Mouse (Mus musculus) kidney, postnatal 0 days (tissue): ENCODE data around the gene Dedd2. TPM values are rescaled to one million over a fixed set of nuclear protein-coding genes. Genes with fewer than 3 reads are reported as not detected.

Experiments
- ATAC-seq: fragments of 200-750 bp; cut with Nextera tagmentation; replicated peaks from 2 replicates; pipeline ENCODE4 v1.8.0; 2017; ENCODE audit warnings: low read depth, moderate number of reproducible peaks, moderate TSS enrichment, moderate library complexity; ENCODE audit not compliant: low FRiP score
- DNase-seq: peaks from one replicate; pipeline ENCODE4 v3.0.0-alpha.2; 2016; ENCODE audit warnings: low spot score
- H3K27ac ChIP-seq: fragments of 300-500 bp; sonication (generic); 2 replicates; pipeline ENCODE4 v1.5.1; 2014; ENCODE audit warnings: mild to moderate bottlenecking
- H3K27me3 ChIP-seq: fragments of 300-500 bp; sonication (generic); 2 replicates; pipeline ENCODE4 v1.6.1; 2014; ENCODE audit warnings: low read length, mixed read lengths; ENCODE audit not compliant: insufficient read depth
- H3K36me3 ChIP-seq: fragments of 300-500 bp; sonication (generic); 2 replicates; pipeline ENCODE4 v1.6.1; 2014; ENCODE audit warnings: low read length, mixed read lengths; ENCODE audit not compliant: insufficient read depth
- H3K4me1 ChIP-seq: fragments of 300-500 bp; sonication (generic); replicated peaks from 2 replicates; pipeline ENCODE4 v1.6.1; 2014; ENCODE audit warnings: antibody characterized with exemption, low read length, mixed read lengths; ENCODE audit not compliant: insufficient read depth
- H3K4me2 ChIP-seq: fragments of 300-500 bp; sonication (generic); 2 replicates; pipeline ENCODE4 v1.6.1; 2014; ENCODE audit warnings: mild to moderate bottlenecking, low read length, moderate library complexity, mixed read lengths
- H3K4me3 ChIP-seq: fragments of 300-500 bp; sonication (generic); replicated peaks from 2 replicates; pipeline ENCODE4 v1.5.1; 2014; ENCODE audit warnings: low read depth, low read length
- H3K9ac ChIP-seq: fragments of 300-500 bp; sonication (generic); 2 replicates; pipeline ENCODE4 v1.6.1; 2014; ENCODE audit warnings: low read depth, low read length
- H3K9me3 ChIP-seq: fragments of 300-500 bp; sonication (generic); replicated peaks from 2 replicates; pipeline ENCODE4 v1.6.1; 2016; ENCODE audit warnings: low read length, inconsistent platforms, mixed read lengths
- CTCF ChIP-seq: IDR thresholded peaks from 2 replicates; pipeline ENCODE4 v1.5.1; 2016; ENCODE audit warnings: antibody characterized with exemption, low read depth, mild to moderate bottlenecking, moderate library complexity
- WGBS: fragments of 180-500 bp; shearing (Covaris S2); extraction: QIAGEN DNeasy Blood & Tissue Kit; methylation state at CpG from one replicate; pipeline ENCODE4 v1.1.7; 2014; 5-methylcytosine and 5-hydroxymethylcytosine counted together
- polyA plus RNA-seq: library from polyadenylated mRNA; unstranded; fragments of >200 nt; fragmentation: Nextera tagmentation; extraction: Ambion mirVana; gene quantifications from 2 replicates; pipeline ENCODE4 v1.2.1, GENCODE M21; 2015

Dedd2 gene
- polyA plus RNA-seq, 1 experiment from 2014 or later: 15.6 TPM

GRCm38 (mm10) chr7:25232101-25232648, 11.8 kb upstream of the Dedd2 start:
- no peak overlapping the region for H3K4me3 ChIP-seq
- no peak overlapping the region for H3K4me2 ChIP-seq
- no peak overlapping the region for H3K9ac ChIP-seq
- ATAC-seq: no peak
- H3K27me3 ChIP-seq: no peaks in the 10 kb centered on the region
- H3K9me3 ChIP-seq: no peaks in the 10 kb centered on the region
- 54% methylated on average over 5 of the region's 5 CpGs for WGBS
- H3K36me3 ChIP-seq: peaks cover 60% of the 10 kb centered on the region
- H3K27ac ChIP-seq: no peak overlapping the region
- DNase-seq: peak; percentile 27
- peak; percentile 34; the same call in 1 of the 2 replicates for TF ChIP-seq CTCF
- peaks cover 13% of the 10 kb centered on the region for H3K4me1 ChIP-seq

GRCm38 (mm10) chr7:25230690-25231285, 10.4 kb upstream of the Dedd2 start:
- 84% methylated on average over 9 of the region's 9 CpGs for WGBS
- H3K4me2 ChIP-seq: no peak overlapping the region
- DNase-seq (no peak), ATAC-seq (no peak)
- H3K9ac ChIP-seq: no peak overlapping the region
- H3K36me3 ChIP-seq: peaks cover 74% of the 10 kb centered on the region
- no peak overlapping the region for H3K4me3 ChIP-seq
- no peak overlapping the region; the same call in 1 of the 2 replicates for H3K27ac ChIP-seq
- no peaks in the 10 kb centered on the region for H3K27me3 ChIP-seq
- H3K9me3 ChIP-seq: no peaks in the 10 kb centered on the region
- no peak for TF ChIP-seq CTCF
- H3K4me1 ChIP-seq: 0 out of 2 replicates have a peak, but pooled peaks cover under 1% of the 10 kb centered on the region

GRCm38 (mm10) chr7:25227523-25228300, 7.3 kb upstream of the Dedd2 start:
- Histone ChIP-seq H3K27me3 (no peaks in the 10 kb centered on the region), H3K9me3 (no peaks in the 10 kb centered on the region), H3K4me1 (no peaks in the 10 kb centered on the region), H3K9ac (no peak overlapping the region), H3K4me2 (no peak overlapping the region), H3K36me3 (peaks cover 81% of the 10 kb centered on the region), H3K4me3 (no peak overlapping the region), H3K27ac (no peak overlapping the region)
- 100% methylated on average over 1 of the region's 1 CpGs for WGBS
- ATAC-seq: no peak
- DNase-seq: no peak
- TF ChIP-seq CTCF: no peak

GRCm38 (mm10) chr7:25222275-25222967, 2.0 kb upstream of the Dedd2 start:
- H3K27ac ChIP-seq: no peak overlapping the region
- ATAC-seq (no peak), DNase-seq (no peak)
- H3K4me1 ChIP-seq: peaks cover 15% of the 10 kb centered on the region
- peak overlapping the region; percentile 52; the same call in 1 of the 2 replicates for H3K9ac ChIP-seq
- H3K4me2 ChIP-seq: peak overlapping the region; percentile 87
- H3K4me3 ChIP-seq: peak overlapping the region; percentile 64
- WGBS: 86% methylated on average over 10 of the region's 10 CpGs
- no peaks in the 10 kb centered on the region for H3K9me3 ChIP-seq
- H3K27me3 ChIP-seq: no peaks in the 10 kb centered on the region
- TF ChIP-seq CTCF: no peak
- peaks cover 31% of the 10 kb centered on the region for H3K36me3 ChIP-seq

GRCm38 (mm10) chr7:25221102-25221883, 878 bp upstream of the Dedd2 start, which contains the start of gene Zfp526:
Gene Zfp526, plus strand, starts transcription at chr7:25221425.
- ATAC-seq (peak; percentile 92), DNase-seq (peak; percentile 98)
- Histone ChIP-seq H3K4me1 (peaks cover 15% of the 10 kb centered on the region), H3K4me2 (peak within 1 kb of the TSS; percentile 87), H3K4me3 (peak within 1 kb of the TSS; percentile 64), H3K36me3 (peaks cover 20% of the 10 kb centered on the region; the same call in 1 of the 2 replicates), H3K9ac (peak within 1 kb of the TSS; percentile 52), H3K27ac (peak within 1 kb of the TSS; percentile 83), H3K9me3 (no peaks in the 10 kb centered on the region), H3K27me3 (no peaks in the 10 kb centered on the region)
- TF ChIP-seq CTCF: peak; percentile 52
- WGBS: under 1% methylated on average over 45 of the region's 45 CpGs
